Mouse (Mus musculus) limb, embryonic 15.5 days (tissue): ENCODE measurements around the gene Igflr1. TPM values are rescaled to one million over a fixed set of nuclear protein-coding genes. Genes with fewer than 3 reads are reported as not detected.

ENCODE experiments used
- ATAC-seq: fragments of 200-750 bp; cut with Nextera tagmentation; 2 replicates; pipeline ENCODE4 v1.8.0; 2017; ENCODE audit warnings: low read depth, moderate TSS enrichment; ENCODE audit not compliant: insufficient number of reproducible peaks, low FRiP score, low TSS enrichment
- H3K27ac ChIP-seq: fragments of 300-500 bp; sonication (generic); 2 replicates; pipeline ENCODE4 v1.5.1; 2015; ENCODE audit warnings: moderate library complexity, mild to moderate bottlenecking, inconsistent platforms
- H3K27me3 ChIP-seq: fragments of 300-500 bp; sonication (generic); 2 replicates; pipeline ENCODE4 v1.6.1; 2015; ENCODE audit warnings: inconsistent platforms
- H3K36me3 ChIP-seq: fragments of 300-500 bp; sonication (generic); 2 replicates; pipeline ENCODE4 v1.6.1; 2015; ENCODE audit warnings: inconsistent platforms
- H3K4me1 ChIP-seq: fragments of 300-500 bp; sonication (generic); 2 replicates; pipeline ENCODE4 v1.6.1; 2015; ENCODE audit warnings: inconsistent platforms
- H3K4me2 ChIP-seq: fragments of 300-500 bp; sonication (generic); 2 replicates; pipeline ENCODE4 v1.6.1; 2015; ENCODE audit warnings: mild to moderate bottlenecking, inconsistent platforms
- H3K4me3 ChIP-seq: fragments of 300-500 bp; sonication (generic); 2 replicates; pipeline ENCODE4 v1.5.1; 2015; ENCODE audit warnings: mild to moderate bottlenecking, inconsistent platforms
- H3K9ac ChIP-seq: fragments of 300-500 bp; sonication (generic); 2 replicates; pipeline ENCODE4 v1.6.1; 2015; ENCODE audit warnings: inconsistent platforms
- H3K9me3 ChIP-seq: fragments of 300-500 bp; sonication (generic); 2 replicates; pipeline ENCODE4 v1.6.1; 2016; ENCODE audit warnings: inconsistent platforms
- WGBS: fragments of 180-500 bp; shearing (Covaris S2); methylation state at CpG from one replicate; pipeline ENCODE4 v1.1.7; 2015; 5-methylcytosine and 5-hydroxymethylcytosine counted together
- polyA plus RNA-seq: library from polyadenylated mRNA; unstranded; fragments of >200 nt; fragmentation: Nextera tagmentation; extraction: Ambion mirVana; gene quantifications from 2 replicates; pipeline ENCODE4 v1.2.1, GENCODE M21; 2015

The Igflr1 gene
- polyA plus RNA-seq, 1 experiment from 2014 or later: 3.5 TPM

DNA sequence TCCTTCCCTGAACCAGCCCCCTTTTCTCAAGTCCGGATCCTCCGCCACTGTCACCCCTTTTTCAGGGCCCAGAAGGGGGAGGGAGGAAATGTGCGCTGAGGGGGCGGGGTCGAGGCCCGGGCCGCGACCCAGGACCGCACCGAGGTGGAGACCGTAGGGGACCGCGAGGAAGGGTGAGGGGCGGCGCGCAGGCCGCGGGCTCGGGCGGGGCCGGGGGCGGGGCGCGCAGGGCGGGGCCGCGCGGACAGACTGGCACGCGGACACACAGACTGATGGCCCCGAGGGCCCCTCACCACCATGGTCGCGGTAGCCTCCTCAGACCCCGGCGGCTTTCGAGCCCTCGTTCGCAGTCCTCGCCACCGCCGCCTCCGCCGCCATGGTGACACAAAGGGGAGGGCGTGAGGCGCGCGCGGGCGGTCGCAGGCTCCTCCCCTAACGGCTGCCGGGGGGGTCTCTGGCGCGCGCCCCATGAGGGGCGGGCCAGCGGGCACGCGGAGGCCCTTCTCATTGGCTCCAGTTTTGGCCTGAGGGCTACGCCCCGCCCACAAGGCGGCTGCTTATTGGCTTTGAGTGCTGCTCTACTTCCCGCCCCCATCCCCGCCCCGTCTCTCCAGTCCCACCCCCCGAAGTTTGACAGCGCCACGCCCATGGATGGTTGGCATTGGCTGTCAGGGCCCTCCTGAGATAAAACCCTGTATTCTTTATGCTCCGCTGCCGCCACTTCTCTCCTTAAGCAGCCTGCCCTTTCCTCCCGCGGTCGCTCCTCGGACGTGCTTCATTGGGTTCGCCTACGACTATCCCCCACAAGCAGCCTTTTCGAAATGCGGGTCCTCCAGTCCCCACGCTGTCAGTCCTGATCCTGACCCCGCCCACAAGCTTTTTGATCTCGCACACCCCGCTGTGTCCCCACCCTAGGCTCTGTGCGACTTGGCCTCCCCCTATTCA lies 30.3 kb upstream of the Igflr1 start, which contains the start of gene Arhgap33:
Gene Arhgap33 (minus strand): TSS at position 428 of the 945 bp plus-strand sequence.
- Histone ChIP-seq H3K36me3 (peaks cover 32% of the 10 kb centered on the region), H3K9me3 (no peaks in the 10 kb centered on the region), H3K4me3 (peak within 1 kb of the TSS; percentile 78), H3K4me1 (peaks cover 24% of the 10 kb centered on the region), H3K9ac (peak within 1 kb of the TSS; percentile 69), H3K27ac (peak within 1 kb of the TSS; percentile 72; the same call in 1 of the 2 replicates), H3K4me2 (peak within 1 kb of the TSS; percentile 87), H3K27me3 (no peaks in the 10 kb centered on the region)
- peak; percentile 93 for ATAC-seq
- WGBS: under 1% methylated on average over 49 of the region's 84 CpGs

DNA sequence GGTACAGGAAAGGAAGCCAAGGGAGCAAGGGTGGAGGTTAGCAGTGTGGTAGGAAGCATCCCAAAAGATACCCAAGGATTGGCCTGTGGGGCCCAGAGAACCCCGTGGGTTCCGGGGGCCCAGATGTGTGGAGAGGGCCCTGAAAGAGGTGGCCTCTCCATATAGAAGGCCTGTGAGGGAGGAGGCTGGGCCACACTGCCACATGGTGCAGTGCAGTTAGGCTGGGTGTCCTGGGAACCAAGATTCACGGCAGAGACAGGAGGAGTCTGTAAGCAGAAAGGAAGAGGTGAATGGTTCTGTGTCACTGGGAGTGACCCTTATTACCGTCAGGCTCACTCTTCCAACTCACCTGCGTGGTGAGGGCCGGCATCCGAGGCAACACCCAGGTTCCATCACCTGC lies 24.7 kb upstream of the Igflr1 start:
- Histone ChIP-seq H3K9ac (no peak overlapping the region; the same call in 1 of the 2 replicates), H3K36me3 (peaks cover 41% of the 10 kb centered on the region), H3K4me1 (peaks cover 2% of the 10 kb centered on the region), H3K4me2 (no peak overlapping the region), H3K4me3 (no peak overlapping the region), H3K27ac (no peak overlapping the region), H3K27me3 (no peaks in the 10 kb centered on the region), H3K9me3 (no peaks in the 10 kb centered on the region)
- no peak for ATAC-seq
- WGBS: 82% methylated on average over 7 of the region's 7 CpGs

DNA sequence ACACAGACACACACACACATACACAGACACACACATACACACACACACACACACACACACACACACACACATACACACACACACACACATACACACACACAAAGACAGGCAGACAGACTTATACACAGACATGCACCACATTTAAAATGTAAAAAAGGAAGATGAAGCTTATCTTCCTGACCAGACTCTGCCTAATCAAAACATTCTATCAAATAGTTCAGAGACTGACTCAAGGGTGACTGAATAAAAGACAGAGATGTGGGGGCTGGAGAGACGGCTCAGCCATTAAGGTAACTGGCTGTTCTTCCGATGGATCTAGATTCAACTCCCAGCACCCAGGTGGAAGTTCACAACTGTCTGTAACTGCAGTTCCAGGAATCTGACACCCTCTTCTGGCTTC lies 20.9 kb upstream of the Igflr1 start:
- H3K36me3 ChIP-seq: peaks cover 53% of the 10 kb centered on the region
- H3K27ac ChIP-seq: no peak overlapping the region
- no peaks in the 10 kb centered on the region for H3K4me1 ChIP-seq
- ATAC-seq: no peak
- no peak overlapping the region for H3K4me2 ChIP-seq
- no peaks in the 10 kb centered on the region for H3K27me3 ChIP-seq
- no peaks in the 10 kb centered on the region for H3K9me3 ChIP-seq
- H3K4me3 ChIP-seq: no peak overlapping the region
- WGBS: 91% methylated on average over 2 of the region's 2 CpGs
- H3K9ac ChIP-seq: no peak overlapping the region

DNA sequence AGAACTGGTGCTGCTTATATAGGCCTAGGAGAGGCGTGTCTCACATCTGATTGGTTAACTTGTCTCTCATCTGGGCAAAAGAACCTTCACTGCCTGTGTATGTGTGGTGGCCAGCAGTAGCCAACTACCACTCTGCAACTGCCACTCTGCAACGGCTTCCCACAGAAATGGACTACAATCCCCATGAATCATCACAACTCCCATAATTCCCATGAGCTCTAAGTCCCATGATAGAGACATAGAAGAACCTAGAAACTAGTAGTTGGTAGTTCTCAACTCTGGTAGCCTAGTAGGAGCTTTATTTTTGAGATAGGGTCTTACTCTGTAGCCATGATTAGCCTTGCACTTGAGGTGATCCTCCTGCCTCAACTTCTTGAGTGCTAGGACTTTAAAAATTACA lies 15.3 kb upstream of the Igflr1 start:
- no peak overlapping the region for H3K4me3 ChIP-seq
- no peak overlapping the region for H3K9ac ChIP-seq
- no peaks in the 10 kb centered on the region for H3K27me3 ChIP-seq
- no peak for ATAC-seq
- peaks cover 17% of the 10 kb centered on the region for H3K4me1 ChIP-seq
- H3K27ac ChIP-seq: no peak overlapping the region
- no peaks in the 10 kb centered on the region for H3K9me3 ChIP-seq
- peaks cover 25% of the 10 kb centered on the region for H3K36me3 ChIP-seq
- no peak overlapping the region for H3K4me2 ChIP-seq
- WGBS: 79% methylated on average over 2 of the region's 2 CpGs

DNA sequence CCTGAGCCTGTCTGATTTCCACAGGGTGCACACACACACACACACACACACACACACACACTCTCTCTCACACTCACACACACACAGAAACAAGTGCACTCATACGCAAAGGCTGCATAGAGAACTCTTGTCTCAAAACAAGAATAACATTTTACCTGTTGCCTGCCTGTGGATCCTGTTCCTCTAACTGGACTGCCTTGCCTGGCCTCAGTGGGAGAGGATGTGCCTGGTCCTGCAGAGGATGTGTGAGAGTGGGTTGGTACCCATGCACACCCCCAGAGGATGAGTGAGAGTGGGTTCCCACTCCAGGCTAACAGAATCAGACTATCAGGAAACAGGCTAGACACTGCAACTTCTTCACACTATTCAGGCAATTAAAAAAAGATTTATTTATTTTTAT lies 14.6 kb upstream of the Igflr1 start:
- ATAC-seq: no peak
- Histone ChIP-seq H3K4me3 (no peak overlapping the region), H3K9ac (no peak overlapping the region)

DNA sequence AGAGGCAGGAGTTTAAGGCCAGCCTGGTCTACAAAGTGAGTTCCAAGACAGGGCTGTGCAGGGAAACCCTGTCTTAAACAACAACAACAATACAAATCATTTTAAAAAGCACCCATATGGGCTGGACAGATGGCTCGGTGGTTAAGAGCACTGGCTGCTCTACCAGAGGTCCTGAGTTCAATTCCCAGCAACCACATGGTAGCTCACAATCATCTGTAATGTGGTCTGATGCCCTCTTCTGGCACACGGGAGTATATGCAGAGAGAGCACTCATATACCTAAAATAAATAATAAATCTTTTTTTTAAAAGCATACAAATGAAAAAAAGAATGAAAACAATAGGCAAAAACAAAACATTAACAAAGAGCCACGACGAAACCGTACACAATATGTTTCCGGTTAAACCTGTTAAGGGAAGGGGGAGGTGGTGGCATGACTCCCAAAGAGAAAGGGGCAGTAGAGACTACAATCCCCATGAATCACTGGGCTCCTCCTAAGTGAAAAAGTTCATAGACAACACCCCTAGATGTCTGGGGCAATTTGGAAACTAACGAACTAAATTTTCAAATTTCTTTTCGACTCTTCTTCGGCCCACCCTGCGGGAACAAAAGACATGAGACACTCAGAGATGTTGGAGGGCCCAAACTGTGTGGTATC lies 13.7 kb upstream of the Igflr1 start:
- H3K27me3 ChIP-seq: no peaks in the 10 kb centered on the region
- 2% methylated on average over 10 of the region's 10 CpGs for WGBS
- H3K36me3 ChIP-seq: peaks cover 30% of the 10 kb centered on the region
- peak overlapping the region; percentile 96 for H3K4me2 ChIP-seq
- H3K9me3 ChIP-seq: no peaks in the 10 kb centered on the region
- H3K9ac ChIP-seq: peak overlapping the region; percentile 69
- peak; percentile 59 for ATAC-seq
- peak overlapping the region; percentile 79 for H3K4me3 ChIP-seq
- H3K27ac ChIP-seq: peak overlapping the region; percentile 99
- peaks cover 17% of the 10 kb centered on the region for H3K4me1 ChIP-seq

More for the DNA sequence above, 14.6 kb upstream of the Igflr1 start:
- H3K9me3 ChIP-seq: no peaks in the 10 kb centered on the region
- peaks cover 29% of the 10 kb centered on the region for H3K36me3 ChIP-seq
- peaks cover 17% of the 10 kb centered on the region for H3K4me1 ChIP-seq
- WGBS: 93% methylated on average over 1 of the region's 1 CpGs
- H3K27me3 ChIP-seq: no peaks in the 10 kb centered on the region
- no peak overlapping the region for H3K27ac ChIP-seq
- H3K4me2 ChIP-seq: no peak overlapping the region

DNA sequence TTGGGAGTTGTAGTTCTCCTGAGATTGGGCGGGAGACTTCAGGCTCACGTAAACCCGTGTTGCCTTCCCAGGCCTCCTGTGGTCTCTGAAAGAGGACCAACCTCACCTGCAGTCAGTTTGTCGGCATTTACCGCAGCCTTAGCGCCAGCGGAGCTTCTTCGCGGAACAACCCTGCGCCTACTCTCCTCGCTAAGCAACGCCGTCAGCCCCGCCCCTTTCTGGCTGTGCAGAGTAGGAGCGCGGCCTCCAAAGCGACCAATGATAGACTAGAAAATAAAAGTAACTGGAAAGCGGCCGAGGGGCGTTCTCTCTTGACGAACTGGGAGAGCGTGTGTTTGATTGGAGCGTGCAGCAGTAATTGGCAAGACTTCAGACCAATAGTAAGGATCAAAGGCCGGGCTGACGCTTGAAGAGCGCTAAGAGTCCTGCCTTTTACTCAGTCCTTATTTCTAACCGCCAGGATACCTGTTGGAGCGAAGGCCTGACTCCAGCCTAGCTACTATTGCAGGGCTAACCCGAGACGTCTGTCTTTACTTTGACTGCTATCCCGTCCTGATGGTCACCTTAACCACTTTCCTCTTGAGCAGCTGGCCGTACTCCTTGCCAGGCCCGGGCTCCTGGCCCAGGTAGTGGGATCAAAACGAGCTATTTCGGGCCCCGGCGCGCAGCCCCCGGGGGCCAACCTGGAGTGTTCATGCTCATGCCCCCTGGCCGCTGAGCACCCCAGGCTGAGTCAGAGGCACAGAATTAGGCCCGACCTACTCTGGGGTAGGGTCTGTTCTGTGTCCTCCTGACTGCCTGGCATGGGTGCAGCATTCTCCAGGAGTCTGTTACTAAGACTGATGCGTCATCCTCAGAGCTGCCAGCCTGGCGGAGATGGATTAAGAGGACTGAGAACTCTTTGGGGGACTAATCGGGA lies 12.9 kb upstream of the Igflr1 start, which contains the start of the genes Hspb6 and Proser3:
Gene Hspb6 (plus strand): TSS at position 77 of the 919 bp plus-strand sequence.
Gene Proser3 (minus strand): TSS at position 198 of the 919 bp plus-strand sequence.
- Histone ChIP-seq H3K27me3 (no peaks in the 10 kb centered on the region), H3K36me3 (peaks cover 36% of the 10 kb centered on the region), H3K4me3 (peak within 1 kb of the TSS; percentile 79), H3K27ac (peak within 1 kb of the TSS; percentile 99), H3K4me2 (peak within 1 kb of the TSS; percentile 96), H3K9me3 (no peaks in the 10 kb centered on the region), H3K4me1 (peaks cover 17% of the 10 kb centered on the region), H3K9ac (peak within 1 kb of the TSS; percentile 69)
- peak; percentile 94 for ATAC-seq
- under 1% methylated on average over 44 of the region's 44 CpGs for WGBS

DNA sequence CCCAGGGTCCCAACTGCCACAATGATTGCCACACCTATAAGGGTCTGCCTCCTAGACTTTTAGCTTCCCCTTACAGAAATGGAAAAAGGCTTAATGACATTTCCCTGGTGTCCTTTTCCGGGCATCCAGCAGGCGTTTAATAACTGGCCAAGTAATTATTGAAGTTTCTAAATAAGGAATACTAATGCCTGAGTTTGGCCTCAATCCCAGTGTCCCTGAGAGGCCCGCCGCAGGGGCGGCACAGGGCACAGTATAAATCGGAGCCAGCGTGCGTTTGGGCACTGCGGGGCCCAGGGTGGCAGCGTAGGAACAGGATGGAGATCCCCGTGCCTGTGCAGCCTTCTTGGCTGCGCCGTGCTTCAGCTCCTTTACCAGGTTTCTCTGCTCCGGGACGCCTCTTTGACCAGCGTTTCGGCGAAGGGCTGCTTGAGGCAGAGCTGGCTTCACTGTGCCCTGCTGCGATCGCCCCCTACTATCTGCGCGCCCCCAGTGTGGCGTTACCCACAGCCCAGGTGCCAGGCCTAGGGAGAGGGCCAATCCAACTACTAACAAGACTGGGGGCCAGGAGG lies 12.1 kb upstream of the Igflr1 start:
- under 1% methylated on average over 23 of the region's 23 CpGs for WGBS
- H3K4me1 ChIP-seq: peaks cover 23% of the 10 kb centered on the region
- peak overlapping the region; percentile 99 for H3K27ac ChIP-seq

DNA sequence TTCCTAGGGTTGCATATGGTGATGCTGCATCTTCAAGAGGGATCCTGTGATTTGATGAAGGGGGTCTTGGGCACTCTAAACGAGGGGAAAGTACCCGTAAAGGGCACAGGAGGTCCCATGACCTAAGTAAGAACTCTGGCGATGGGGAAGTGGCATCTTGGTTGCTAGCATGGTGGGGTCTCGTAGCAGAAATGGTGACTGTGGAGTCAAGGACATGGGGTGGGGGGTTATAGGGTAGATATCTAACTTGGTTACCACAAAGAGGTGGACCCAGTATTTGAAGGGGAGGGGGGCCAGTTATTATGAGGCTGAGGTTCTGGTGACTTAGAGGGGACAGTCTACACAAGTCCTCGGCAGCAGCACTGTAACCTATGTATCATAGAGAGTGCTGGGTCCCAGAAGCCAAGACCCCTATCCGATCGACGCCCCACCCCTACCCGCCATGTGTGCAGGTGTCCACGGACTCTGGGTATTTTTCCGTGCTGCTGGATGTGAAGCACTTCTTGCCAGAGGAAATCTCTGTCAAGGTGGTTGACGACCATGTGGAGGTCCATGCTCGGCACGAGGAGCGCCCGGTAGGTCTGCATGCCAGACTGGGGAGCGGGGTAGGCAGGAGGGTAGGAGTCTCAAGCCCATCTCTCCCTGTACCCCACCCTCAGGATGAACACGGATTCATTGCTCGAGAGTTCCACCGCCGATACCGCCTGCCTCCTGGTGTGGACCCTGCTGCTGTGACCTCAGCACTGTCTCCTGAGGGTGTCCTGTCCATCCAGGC lies 11.2 kb upstream of the Igflr1 start:
- Histone ChIP-seq H3K4me1 (peaks cover 32% of the 10 kb centered on the region), H3K4me2 (peak overlapping the region; percentile 96), H3K4me3 (peak overlapping the region; percentile 79), H3K27me3 (no peaks in the 10 kb centered on the region), H3K9ac (0 out of 2 replicates have a peak overlapping the region, but pooled peaks have one; percentile 66), H3K27ac (0 out of 2 replicates have a peak overlapping the region, but pooled peaks have one; percentile 99), H3K9me3 (no peaks in the 10 kb centered on the region), H3K36me3 (peaks cover 35% of the 10 kb centered on the region)
- ATAC-seq: no peak
- WGBS: 80% methylated on average over 22 of the region's 22 CpGs

More for the DNA sequence above, 12.1 kb upstream of the Igflr1 start:
- no peak for ATAC-seq
- H3K27me3 ChIP-seq: no peaks in the 10 kb centered on the region
- peak overlapping the region; percentile 96 for H3K4me2 ChIP-seq
- peaks cover 36% of the 10 kb centered on the region for H3K36me3 ChIP-seq
- H3K4me3 ChIP-seq: peak overlapping the region; percentile 79
- peak overlapping the region; percentile 66 for H3K9ac ChIP-seq
- no peaks in the 10 kb centered on the region for H3K9me3 ChIP-seq

DNA sequence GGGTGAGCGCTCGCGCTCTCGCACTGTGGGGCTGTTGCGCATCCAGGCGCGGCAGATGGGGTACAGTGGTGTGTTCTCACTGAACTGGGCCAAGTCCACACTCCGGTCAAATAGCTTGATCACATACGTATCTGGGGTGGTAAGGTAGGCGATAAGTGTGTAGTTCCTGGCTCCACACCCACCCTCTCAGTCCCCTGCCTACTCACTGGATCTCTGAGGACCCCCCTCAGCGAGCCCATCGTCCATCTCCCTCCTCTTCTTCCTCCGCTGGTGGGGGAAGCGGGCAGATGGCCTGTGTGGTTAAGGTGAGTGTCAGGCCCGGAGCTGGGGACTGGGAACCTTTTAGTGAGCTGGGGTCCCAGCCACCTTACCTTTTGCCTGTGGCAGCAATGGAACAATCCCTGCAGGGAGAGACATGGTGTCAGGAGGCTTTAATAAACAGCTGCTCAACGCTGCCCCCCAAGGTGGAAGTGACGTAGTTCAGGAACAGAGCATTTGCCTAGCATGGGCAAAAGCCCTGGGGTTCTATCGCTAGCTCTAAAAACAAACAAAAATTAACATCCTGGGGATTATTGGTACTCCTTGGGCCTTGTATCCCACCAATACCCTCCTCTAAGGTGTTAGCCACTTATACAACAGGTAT lies 8.2 kb upstream of the Igflr1 start:
- WGBS: 92% methylated on average over 18 of the region's 18 CpGs
- Histone ChIP-seq H3K36me3 (peaks cover 35% of the 10 kb centered on the region), H3K27ac (no peak overlapping the region), H3K4me1 (peaks cover 34% of the 10 kb centered on the region), H3K4me3 (no peak overlapping the region), H3K4me2 (no peak overlapping the region), H3K9ac (no peak overlapping the region), H3K9me3 (no peaks in the 10 kb centered on the region), H3K27me3 (no peaks in the 10 kb centered on the region)
- no peak for ATAC-seq
